Mouse (Mus musculus) intestine, embryonic 14.5 days (tissue): ENCODE data around the gene Otud7b. TPM values are rescaled to one million over a fixed set of nuclear protein-coding genes. Genes with fewer than 3 reads are reported as not detected.

Experiments used
- ATAC-seq: fragments of 200-750 bp; cut with Nextera tagmentation; replicated peaks from 2 replicates; pipeline ENCODE4 v1.8.0; 2017; ENCODE audit warnings: low read depth, moderate number of reproducible peaks, moderate TSS enrichment, moderate library complexity; ENCODE audit not compliant: low FRiP score, low TSS enrichment
- DNase-seq: peaks from one replicate; pipeline ENCODE4 v3.0.0-alpha.2; 2018; ENCODE audit warnings: low spot score
- H3K27ac ChIP-seq: fragments of 300-500 bp; sonication (generic); 2 replicates; pipeline ENCODE4 v1.5.1; 2014; ENCODE audit warnings: low read depth, mild to moderate bottlenecking, control low read depth
- H3K27me3 ChIP-seq: fragments of 300-500 bp; sonication (generic); replicated peaks from 2 replicates; pipeline ENCODE4 v1.6.1; 2014; ENCODE audit warnings: low read length, control low read depth; ENCODE audit not compliant: control insufficient read depth, insufficient read depth
- H3K36me3 ChIP-seq: fragments of 300-500 bp; sonication (generic); 2 replicates; pipeline ENCODE4 v1.6.1; 2014; ENCODE audit warnings: low read length, control low read depth; ENCODE audit not compliant: control insufficient read depth, insufficient read depth
- H3K4me1 ChIP-seq: fragments of 300-500 bp; sonication (generic); replicated peaks from 2 replicates; pipeline ENCODE4 v1.6.1; 2014; ENCODE audit warnings: low read length, control low read depth, mixed read lengths; ENCODE audit not compliant: control insufficient read depth, insufficient read depth
- H3K4me2 ChIP-seq: fragments of 300-500 bp; sonication (generic); 2 replicates; pipeline ENCODE4 v1.6.1; 2014; ENCODE audit warnings: low read length
- H3K4me3 ChIP-seq: fragments of 300-500 bp; sonication (generic); 2 replicates; pipeline ENCODE4 v1.5.1; 2014; ENCODE audit warnings: low read depth, low read length, control low read depth, mixed read lengths
- H3K9ac ChIP-seq: fragments of 300-500 bp; sonication (generic); 2 replicates; pipeline ENCODE4 v1.6.1; 2014; ENCODE audit warnings: mild to moderate bottlenecking, low read length
- H3K9me3 ChIP-seq: fragments of 300-500 bp; sonication (generic); 2 replicates; pipeline ENCODE4 v1.6.1; 2016; ENCODE audit warnings: low read length, control low read depth; ENCODE audit not compliant: control insufficient read depth
- WGBS: fragments of 180-500 bp; shearing (Covaris S2); extraction: QIAGEN DNeasy Blood & Tissue Kit; methylation state at CpG from one replicate; pipeline ENCODE4 v1.1.7; 2014; 5-methylcytosine and 5-hydroxymethylcytosine counted together
- polyA plus RNA-seq: library from polyadenylated mRNA; unstranded; fragments of >200 nt; fragmentation: Nextera tagmentation; extraction: Ambion mirVana; gene quantifications from 2 replicates; pipeline ENCODE4 v1.2.1, GENCODE M21; 2014

Otud7b gene
- polyA plus RNA-seq, 1 experiment from 2014 or later: 14.8 TPM

DNA sequence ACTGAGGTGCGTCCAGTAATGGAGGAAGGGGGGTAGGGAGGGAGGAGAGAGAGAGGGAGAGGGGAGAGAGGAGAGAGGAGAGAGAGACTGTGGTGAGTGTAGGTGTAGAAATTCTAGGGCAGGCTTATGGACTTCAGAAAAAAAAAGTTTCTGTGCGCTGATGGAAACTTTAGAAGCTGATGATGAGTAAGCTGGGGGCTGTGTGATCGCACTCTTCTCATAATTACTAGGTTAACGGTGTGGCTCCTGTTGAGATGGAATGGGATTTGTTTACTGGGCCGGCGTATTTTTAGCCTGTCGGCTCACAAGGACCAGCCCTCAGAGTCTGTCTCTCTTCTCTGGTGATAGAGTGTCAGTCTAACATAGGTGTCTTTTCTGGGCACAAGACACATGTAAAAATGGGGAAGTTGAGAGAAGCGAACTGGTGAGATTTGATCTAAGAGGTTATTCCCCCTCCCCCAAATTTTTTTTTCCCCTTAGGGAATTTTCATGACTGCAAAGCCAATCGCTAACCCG lies 963 bp downstream of the Otud7b start:
- Histone ChIP-seq H3K27me3 (no peaks in the 10 kb centered on the region), H3K9ac (peak overlapping the region; percentile 91), H3K4me3 (peak overlapping the region; percentile 86), H3K9me3 (no peaks in the 10 kb centered on the region), H3K36me3 (0 out of 2 replicates have a peak, but pooled peaks cover 6% of the 10 kb centered on the region), H3K4me1 (peaks cover 26% of the 10 kb centered on the region), H3K4me2 (peak overlapping the region; percentile 63), H3K27ac (peak overlapping the region; percentile 91; the same call in 1 of the 2 replicates)
- ATAC-seq: 0 out of 2 replicates have a peak, but pooled peaks have one; percentile 20
- 8% methylated on average over 10 of the region's 10 CpGs for WGBS
- no peak for DNase-seq

DNA sequence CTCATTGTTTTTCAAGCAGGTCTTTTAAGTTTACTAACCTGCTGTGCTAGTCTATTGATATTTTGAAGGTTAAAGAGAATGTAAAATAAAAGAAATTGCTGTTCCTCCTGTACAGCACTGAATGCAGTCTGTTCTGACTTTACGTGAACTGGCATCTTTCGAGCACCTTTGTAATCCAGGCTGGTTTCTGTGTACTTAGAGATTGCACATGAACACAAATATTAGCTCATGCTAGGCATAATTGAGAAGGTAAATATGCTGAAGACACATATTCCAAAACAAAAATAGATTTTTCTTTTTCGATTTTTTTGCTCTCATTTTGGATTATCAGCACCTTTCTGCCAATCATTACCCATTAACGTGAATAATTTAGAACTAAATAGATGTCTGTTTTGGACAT lies 1.8 kb downstream of the Otud7b start:
- Histone ChIP-seq H3K4me2 (peak overlapping the region; percentile 63), H3K36me3 (0 out of 2 replicates have a peak, but pooled peaks cover 6% of the 10 kb centered on the region), H3K4me1 (peaks cover 26% of the 10 kb centered on the region), H3K9ac (no peak overlapping the region), H3K9me3 (no peaks in the 10 kb centered on the region), H3K27me3 (no peaks in the 10 kb centered on the region), H3K27ac (no peak overlapping the region), H3K4me3 (no peak overlapping the region)
- 83% methylated on average over 4 of the region's 4 CpGs for WGBS
- DNase-seq: no peak
- no peak for ATAC-seq

- Histone ChIP-seq H3K4me2 (no peak overlapping the region), H3K4me1 (peaks cover 18% of the 10 kb centered on the region), H3K9me3 (no peaks in the 10 kb centered on the region), H3K36me3 (0 out of 2 replicates have a peak, but pooled peaks cover 6% of the 10 kb centered on the region), H3K27me3 (no peaks in the 10 kb centered on the region), H3K27ac (no peak overlapping the region), H3K4me3 (no peak overlapping the region), H3K9ac (no peak overlapping the region)
- 85% methylated on average over 3 of the region's 3 CpGs for WGBS
- DNase-seq (no peak), ATAC-seq (no peak)
These were observed 4.0 kb downstream of the Otud7b start for GRCm38 (mm10) chr3:96108315-96108714.

GRCm38 (mm10) chr3:96113251-96113650 lies 8.9 kb downstream of the Otud7b start:
- no peaks in the 10 kb centered on the region for H3K4me1 ChIP-seq
- H3K4me2 ChIP-seq: no peak overlapping the region
- H3K36me3 ChIP-seq: 0 out of 2 replicates have a peak, but pooled peaks cover 6% of the 10 kb centered on the region
- ATAC-seq (no peak), DNase-seq (no peak)
- H3K4me3 ChIP-seq: no peak overlapping the region
- no peaks in the 10 kb centered on the region for H3K9me3 ChIP-seq
- H3K27ac ChIP-seq: no peak overlapping the region
- WGBS: 51% methylated on average over 3 of the region's 3 CpGs
- H3K9ac ChIP-seq: no peak overlapping the region
- no peaks in the 10 kb centered on the region for H3K27me3 ChIP-seq

GRCm38 (mm10) chr3:96118142-96118541 lies 13.8 kb downstream of the Otud7b start:
- Histone ChIP-seq H3K27ac (no peak overlapping the region), H3K4me3 (no peak overlapping the region), H3K27me3 (no peaks in the 10 kb centered on the region), H3K4me2 (no peak overlapping the region), H3K4me1 (no peaks in the 10 kb centered on the region), H3K36me3 (no peaks in the 10 kb centered on the region), H3K9me3 (no peaks in the 10 kb centered on the region), H3K9ac (no peak overlapping the region)
- DNase-seq: no peak
- no peak for ATAC-seq
- WGBS: 74% methylated on average over 2 of the region's 2 CpGs

GRCm38 (mm10) chr3:96118702-96119101 lies 14.4 kb downstream of the Otud7b start:
- DNase-seq (no peak), ATAC-seq (no peak)
- no peak overlapping the region for H3K4me3 ChIP-seq
- WGBS: 92% methylated on average over 2 of the region's 2 CpGs
- no peaks in the 10 kb centered on the region for H3K4me1 ChIP-seq
- no peak overlapping the region for H3K9ac ChIP-seq
- H3K9me3 ChIP-seq: no peaks in the 10 kb centered on the region
- H3K27me3 ChIP-seq: no peaks in the 10 kb centered on the region
- H3K4me2 ChIP-seq: no peak overlapping the region
- no peak overlapping the region for H3K27ac ChIP-seq
- H3K36me3 ChIP-seq: no peaks in the 10 kb centered on the region

- no peaks in the 10 kb centered on the region for H3K36me3 ChIP-seq
- H3K9ac ChIP-seq: no peak overlapping the region
- no peaks in the 10 kb centered on the region for H3K9me3 ChIP-seq
- 88% methylated on average over 5 of the region's 5 CpGs for WGBS
- H3K27ac ChIP-seq: no peak overlapping the region
- H3K27me3 ChIP-seq: no peaks in the 10 kb centered on the region
- DNase-seq (no peak), ATAC-seq (no peak)
- H3K4me1 ChIP-seq: no peaks in the 10 kb centered on the region
- H3K4me3 ChIP-seq: no peak overlapping the region
- no peak overlapping the region for H3K4me2 ChIP-seq
These were observed 19.9 kb downstream of the Otud7b start for GRCm38 (mm10) chr3:96124235-96124634.

DNA sequence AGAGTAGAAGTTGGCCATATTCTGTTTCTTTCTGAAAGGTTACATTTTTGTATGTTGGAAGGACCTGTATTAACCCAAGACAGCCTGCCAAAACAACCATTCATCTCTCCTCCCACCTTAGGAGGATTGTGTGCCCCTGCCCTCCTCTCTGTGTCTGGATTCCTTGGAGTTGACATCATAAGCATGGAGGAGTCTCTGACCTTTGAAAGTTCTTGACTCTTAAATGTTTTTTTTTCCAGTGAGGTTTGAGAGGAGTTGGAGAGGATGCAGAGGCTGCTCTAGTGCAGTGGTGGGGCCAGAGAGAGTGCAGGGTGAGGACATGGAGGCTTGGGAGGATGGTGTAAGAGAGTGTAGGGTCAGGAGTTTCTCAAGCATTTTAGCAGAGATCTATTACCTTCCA lies 23.8 kb downstream of the Otud7b start:
- DNase-seq (no peak), ATAC-seq (no peak)
- Histone ChIP-seq H3K9me3 (no peaks in the 10 kb centered on the region), H3K4me3 (no peak overlapping the region), H3K4me1 (0 out of 2 replicates have a peak, but pooled peaks cover 3% of the 10 kb centered on the region), H3K27ac (no peak overlapping the region), H3K27me3 (no peaks in the 10 kb centered on the region), H3K36me3 (no peaks in the 10 kb centered on the region), H3K9ac (no peak overlapping the region), H3K4me2 (no peak overlapping the region)

DNA sequence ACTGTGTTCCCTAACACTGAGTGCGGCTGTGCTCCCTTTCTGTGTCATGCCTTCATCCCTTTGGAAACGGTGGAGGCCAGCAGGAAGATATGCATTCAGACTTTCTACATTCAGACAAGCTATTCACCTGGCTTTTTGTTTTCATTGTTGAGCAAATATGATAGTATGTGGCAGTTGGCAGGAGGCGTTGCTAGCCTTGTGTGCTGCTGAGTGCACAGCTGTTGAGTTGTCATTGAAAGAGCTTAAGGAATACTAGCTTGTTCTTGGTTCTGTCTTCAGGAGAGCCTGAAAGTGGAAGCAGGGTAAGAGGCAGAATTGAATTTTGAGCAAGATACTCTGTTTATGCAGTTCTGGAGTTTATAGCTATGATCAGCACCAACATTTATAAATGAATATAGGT lies 28.2 kb downstream of the Otud7b start:
- ATAC-seq (no peak), DNase-seq (no peak)
- H3K27ac ChIP-seq: no peak overlapping the region
- H3K4me2 ChIP-seq: no peak overlapping the region
- no peaks in the 10 kb centered on the region for H3K9me3 ChIP-seq
- peaks cover 10% of the 10 kb centered on the region for H3K36me3 ChIP-seq
- no peak overlapping the region for H3K9ac ChIP-seq
- H3K4me3 ChIP-seq: no peak overlapping the region
- 0 out of 2 replicates have a peak, but pooled peaks cover 5% of the 10 kb centered on the region for H3K4me1 ChIP-seq
- no peaks in the 10 kb centered on the region for H3K27me3 ChIP-seq
- 79% methylated on average over 3 of the region's 3 CpGs for WGBS
